Mouse (Mus musculus) ZHBTc4 (cell line): ENCODE results near the gene Fbxw24.
"Not testable (repeated sequence)": the region's sequence is repeated elsewhere in the genome, so short reads cannot be mapped to it uniquely, and the experiment has no call there.

Experiments used
- DNase-seq: peaks from one replicate; pipeline ENCODE4 v3.0.0-alpha.2; 2011; ENCODE audit warnings: low read depth, low spot score

Gene Fbxw24

DNA sequence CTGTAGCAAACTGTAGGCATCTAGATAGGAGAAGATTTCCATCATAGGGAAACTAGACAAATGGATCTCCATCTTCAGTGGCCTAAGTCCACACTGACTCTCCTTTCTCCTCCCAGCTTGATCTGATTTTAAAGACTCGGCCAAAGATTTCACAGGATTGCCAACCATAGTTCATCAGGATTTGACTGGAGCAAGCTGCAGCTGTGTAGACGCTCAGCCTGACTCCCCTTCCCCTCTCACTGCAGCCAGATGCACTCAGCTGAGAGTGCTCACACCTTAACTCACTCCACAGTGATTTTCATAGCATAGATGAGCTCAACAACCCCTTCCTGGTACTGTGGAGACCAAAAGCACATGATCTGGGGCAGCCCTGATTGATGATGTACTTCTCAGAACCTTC, at the start of gene Fbxw24:
Gene Fbxw24 (minus strand): TSS at position 101 of the 400 bp plus-strand sequence.
- not testable (repeated sequence) for DNase-seq

DNA sequence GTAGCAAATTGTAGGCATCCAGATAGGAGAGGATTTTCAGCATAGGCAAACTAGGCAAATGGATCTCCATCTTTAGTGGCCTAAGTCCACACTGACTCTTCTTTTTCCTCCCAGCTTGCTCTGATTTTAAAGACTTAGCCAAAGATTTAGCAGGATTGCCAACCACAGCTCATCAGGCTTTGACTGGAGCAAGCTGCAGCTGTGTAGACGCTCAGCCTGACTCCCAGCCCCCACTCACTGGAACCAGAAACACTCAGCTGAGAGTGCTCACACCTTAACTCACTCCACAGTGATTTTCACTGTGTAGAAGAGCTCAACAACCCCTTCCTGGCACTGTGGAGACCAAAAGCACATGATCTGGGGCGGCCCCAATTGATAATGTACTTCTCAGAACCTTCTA, 38.7 kb upstream of the Fbxw24 start, which contains the start of gene Fbxw25:
Gene Fbxw25 (minus strand): TSS at position 101 of the 400 bp plus-strand sequence.
- DNase-seq, result not testable (repeated sequence)

DNA sequence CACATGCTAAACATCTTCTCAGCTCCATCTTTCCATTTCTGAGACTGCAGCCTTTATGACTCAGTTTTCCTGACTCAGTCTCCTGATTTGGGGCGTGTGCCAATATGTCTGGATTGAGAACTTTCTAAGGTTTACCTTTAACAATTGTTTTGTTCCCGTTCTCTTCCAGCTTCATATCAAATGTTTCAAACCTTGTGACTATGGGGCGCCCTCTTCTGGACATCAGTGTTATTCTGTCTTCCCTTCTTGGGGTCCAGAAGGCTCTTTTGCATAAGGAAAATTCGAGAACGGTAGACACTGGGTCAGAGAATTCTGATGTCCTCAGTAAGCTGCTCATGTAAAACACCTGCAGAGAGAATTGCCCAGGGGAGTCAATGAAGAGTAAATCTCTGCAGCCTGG, 19.0 kb downstream of the Fbxw24 start:
- peak; percentile 64 for DNase-seq

DNA sequence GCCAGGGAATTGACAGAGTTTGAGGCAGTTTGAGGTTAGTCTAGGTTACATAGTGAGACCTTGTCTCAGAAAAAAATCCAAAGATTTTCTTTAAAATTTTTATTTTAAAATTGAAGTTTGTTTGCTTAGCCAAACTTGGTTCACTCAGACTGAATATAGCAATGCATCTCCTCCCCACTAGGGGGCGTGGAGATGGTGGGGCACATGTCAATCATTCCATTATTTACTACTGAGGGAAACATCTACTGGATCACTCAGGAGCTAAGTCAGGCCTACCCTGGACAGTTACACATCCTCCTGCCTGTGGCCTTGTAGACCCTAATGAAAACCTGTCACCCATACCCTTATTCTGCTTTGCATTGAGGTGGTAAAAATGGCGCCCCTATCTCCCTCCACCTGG, 23.7 kb downstream of the Fbxw24 start:
- peak; percentile 38 for DNase-seq

GRCm38 (mm10) chr9:109597226-109597625, 28.6 kb downstream of the Fbxw24 start:
- DNase-seq, result peak; percentile 61

- peak; percentile 69 for DNase-seq
Observed at GRCm38 (mm10) chr9:109594866-109595265, 31.0 kb downstream of the Fbxw24 start.

GRCm38 (mm10) chr9:109568162-109568561, 57.7 kb downstream of the Fbxw24 start, which contains the start of gene Fbxw15:
Gene Fbxw15 (minus strand): TSS chr9:109568262.
- not testable (repeated sequence) for DNase-seq

GRCm38 (mm10) chr9:109565546-109565945, 60.3 kb downstream of the Fbxw24 start:
- no peak for DNase-seq

DNA sequence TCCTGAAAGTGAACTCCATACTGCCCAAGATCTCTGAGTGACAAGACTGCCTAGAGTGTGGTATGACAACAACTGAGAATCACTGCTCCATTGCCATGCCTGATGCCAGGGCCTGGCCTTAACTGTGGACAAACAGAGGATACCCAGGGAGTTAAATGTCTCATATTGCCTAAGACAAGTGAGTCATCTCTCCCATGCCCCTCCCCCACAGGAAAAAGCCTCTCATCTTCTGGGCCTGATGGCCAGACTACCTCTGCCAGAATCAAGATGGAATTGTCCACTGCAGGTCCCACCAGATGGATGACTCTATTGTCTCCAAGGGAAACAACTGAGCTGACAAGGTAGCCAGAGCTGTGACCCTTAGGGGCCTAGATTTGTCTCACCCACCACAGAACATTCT, 63.8 kb downstream of the Fbxw24 start:
- not testable (repeated sequence) for DNase-seq

GRCm38 (mm10) chr9:109552483-109552882, 73.4 kb downstream of the Fbxw24 start:
- no peak for DNase-seq
